Mouse (Mus musculus) heart, adult 2 months (tissue): ENCODE measurements around the gene Hoxc5. TPM values are rescaled to one million over a fixed set of nuclear protein-coding genes. Genes with fewer than 3 reads are reported as not detected.

ENCODE experiments used
- DNase-seq, 2 experiments: peaks; one replicate each; pipeline ENCODE4 v3.0.0; 2021
- H3K27ac ChIP-seq: fragments of 200-600 bp; 2 replicates; pipeline ENCODE4 v1.8.1; 2022
- H3K27me3 ChIP-seq: fragments of 200-500 bp; 2 replicates; pipeline ENCODE4 v1.6.1; 2012; ENCODE audit warnings: mild to moderate bottlenecking, low read length, inconsistent platforms, mixed read lengths; ENCODE audit not compliant: control insufficient read depth, insufficient read depth
- H3K36me3 ChIP-seq: fragments of 200-500 bp; 2 replicates; pipeline ENCODE4 v1.6.1; 2012; ENCODE audit warnings: low read length, inconsistent platforms; ENCODE audit not compliant: control insufficient read depth, insufficient read depth
- H3K4me1 ChIP-seq: fragments of 200-500 bp; 2 replicates; pipeline ENCODE4 v1.6.1; 2011; ENCODE audit warnings: low read length; ENCODE audit not compliant: control insufficient read depth, insufficient read depth
- H3K4me3 ChIP-seq: fragments of 200-600 bp; 2 replicates; pipeline ENCODE4 v1.8.1; 2022
- H3K79me2 ChIP-seq: fragments of 200-500 bp; replicated peaks from 2 replicates; pipeline ENCODE4 v1.6.1; 2012; ENCODE audit warnings: mild to moderate bottlenecking, inconsistent platforms, low read length, moderate library complexity, mixed read lengths; ENCODE audit not compliant: control insufficient read depth, insufficient read depth
- H3K9ac ChIP-seq: fragments of 200-500 bp; 2 replicates; pipeline ENCODE4 v1.6.1; 2012; ENCODE audit warnings: low read depth, mild to moderate bottlenecking, control low read depth, inconsistent platforms, low read length, mixed read lengths
- CTCF ChIP-seq: fragments of 200-600 bp; IDR thresholded peaks from 2 replicates; pipeline ENCODE4 v1.8.1; 2022; ENCODE audit warnings: antibody characterized with exemption, mild to moderate bottlenecking, moderate library complexity
- EP300 ChIP-seq: fragments of 200-500 bp; IDR thresholded peaks from 2 replicates; pipeline ENCODE4 v1.6.1; 2011; ENCODE audit warnings: low read depth, low read length, control low read depth; ENCODE audit not compliant: insufficient read depth
- POLR2A ChIP-seq: fragments of 200-500 bp; IDR thresholded peaks from 2 replicates; pipeline ENCODE4 v1.6.1; 2011; ENCODE audit warnings: mild to moderate bottlenecking, low read depth, low read length, control low read depth; ENCODE audit not compliant: insufficient read depth
- WGBS: fragments of 180-500 bp; shearing (Covaris S2); methylation state at CpG from one replicate; pipeline ENCODE4 v1.1.7; 2018; 5-methylcytosine and 5-hydroxymethylcytosine counted together
- intact Hi-C: fragments of 180-260 bp; cut with DNase I; formaldehyde crosslinking; loops from one replicate; pipeline ENCODE4 v1.15.1; 2025
- polyA plus RNA-seq: library from polyadenylated mRNA; depleted of rRNA; stranded (reverse); fragments of >200 nt; gene quantifications from 2 replicates; pipeline ENCODE4 v1.2.3, GENCODE M21; 2012
- total RNA-seq, 2 experiments: library from RNA; stranded (reverse); gene quantifications; 2 replicates each; pipeline ENCODE4 v1.2.3; 2021

The Hoxc5 gene
- total and polyA plus RNA-seq, 3 experiments = 0.20 TPM; not detected in 2

DNA sequence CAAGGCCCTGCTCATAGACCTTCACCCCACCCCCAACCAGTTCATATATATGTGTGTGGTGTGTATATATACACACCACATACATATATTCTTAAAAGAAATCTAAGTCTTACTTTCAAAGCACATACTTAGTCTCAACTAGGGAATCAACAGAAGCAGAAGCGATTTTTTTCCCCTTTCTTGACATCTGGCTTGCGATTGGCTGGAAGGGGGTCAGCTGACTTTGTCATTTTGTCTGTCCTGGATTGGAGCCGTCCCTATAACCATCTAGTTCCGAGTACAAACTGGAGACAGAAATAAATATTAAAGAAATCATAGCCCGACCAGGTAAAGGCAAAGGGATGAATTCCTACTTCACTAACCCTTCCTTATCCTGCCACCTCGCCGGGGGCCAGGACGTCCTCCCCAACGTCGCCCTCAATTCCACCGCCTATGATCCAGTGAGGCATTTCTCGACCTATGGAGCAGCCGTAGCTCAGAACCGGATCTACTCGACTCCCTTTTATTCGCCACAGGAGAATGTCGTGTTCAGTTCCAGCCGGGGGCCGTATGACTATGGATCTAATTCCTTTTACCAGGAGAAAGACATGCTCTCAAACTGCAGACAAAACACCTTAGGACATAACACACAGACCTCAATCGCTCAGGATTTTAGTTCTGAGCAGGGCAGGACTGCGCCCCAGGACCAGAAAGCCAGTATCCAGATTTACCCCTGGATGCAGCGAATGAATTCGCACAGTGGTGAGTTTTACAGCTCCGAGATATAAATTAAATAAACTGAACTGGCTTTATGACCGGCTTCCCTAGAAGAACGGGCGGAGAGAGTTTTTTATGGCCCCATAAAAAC is 42.2 kb downstream of the Hoxc5 start:
- Histone ChIP-seq H3K4me1 (no peaks in the 10 kb centered on the region), H3K9ac (no peak overlapping the region), H3K36me3 (no peaks in the 10 kb centered on the region), H3K27ac (no peak overlapping the region), H3K27me3 (peaks cover 30% of the 10 kb centered on the region), H3K4me3 (no peak overlapping the region), H3K79me2 (no peaks in the 10 kb centered on the region)
- 4% methylated on average over 27 of the region's 27 CpGs for WGBS
- no peak for DNase-seq
- TF ChIP-seq POLR2A (no peak), EP300 (no peak), CTCF (no peak)
- intact Hi-C loops = no loop called here

DNA sequence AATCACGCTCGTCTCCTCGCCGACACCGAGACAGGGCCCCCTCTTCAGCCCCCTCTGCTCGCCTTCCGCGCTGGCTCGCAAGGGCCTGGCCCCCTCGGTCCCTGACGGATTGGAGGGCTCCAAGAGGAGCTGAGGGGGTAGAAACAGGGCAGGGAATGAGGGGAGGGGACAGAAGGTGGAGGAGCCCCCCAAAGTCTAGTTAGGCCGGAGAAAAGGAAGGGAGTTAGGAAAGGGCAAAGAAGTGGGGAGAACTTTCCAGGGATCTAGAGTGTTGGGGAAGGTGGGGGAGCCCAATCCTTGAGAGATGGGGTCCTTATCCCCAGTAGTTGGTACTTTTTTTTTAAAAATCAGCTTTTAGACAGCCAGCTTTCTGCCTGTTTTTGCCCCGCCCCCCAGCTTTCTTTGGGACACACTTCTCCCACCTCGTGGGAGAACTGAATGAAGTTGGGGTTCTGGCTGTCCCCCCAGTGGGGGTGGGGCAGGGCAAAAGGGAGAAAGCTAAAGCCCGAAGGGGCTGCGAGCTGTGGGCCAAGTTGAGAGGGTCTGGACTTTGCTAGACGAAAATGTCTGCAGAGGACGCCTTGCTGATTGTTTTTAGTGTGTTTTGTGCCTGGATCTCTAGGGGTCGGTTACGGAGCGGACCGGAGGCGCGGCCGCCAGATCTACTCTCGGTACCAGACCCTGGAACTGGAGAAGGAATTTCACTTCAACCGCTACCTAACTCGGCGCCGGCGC is 43.0 kb downstream of the Hoxc5 start:
- no peaks in the 10 kb centered on the region for H3K36me3 ChIP-seq
- intact Hi-C loops = no loop called here
- WGBS = 5% methylated on average over 31 of the region's 31 CpGs
- no peaks in the 10 kb centered on the region for H3K79me2 ChIP-seq
- DNase-seq = no peak
- TF ChIP-seq CTCF (no peak), POLR2A (no peak), EP300 (no peak)
- no peak overlapping the region for H3K4me3 ChIP-seq
- H3K27me3 ChIP-seq = peaks cover 33% of the 10 kb centered on the region
- no peaks in the 10 kb centered on the region for H3K4me1 ChIP-seq
- H3K9ac ChIP-seq = no peak overlapping the region
- no peak overlapping the region for H3K27ac ChIP-seq

- Histone ChIP-seq H3K27ac (no peak overlapping the region), H3K4me1 (no peaks in the 10 kb centered on the region), H3K9ac (no peak overlapping the region), H3K36me3 (no peaks in the 10 kb centered on the region), H3K27me3 (peaks cover 30% of the 10 kb centered on the region), H3K79me2 (no peaks in the 10 kb centered on the region), H3K4me3 (no peak overlapping the region)
- 8% methylated on average over 28 of the region's 28 CpGs for WGBS
- no peak for DNase-seq
- intact Hi-C loops = no loop called here
- no peak for TF ChIP-seq POLR2A
- no peak for TF ChIP-seq CTCF
- TF ChIP-seq EP300 = no peak
These were observed 43.8 kb downstream of the Hoxc5 start for GRCm38 (mm10) chr15:103010847-103011555.

DNA sequence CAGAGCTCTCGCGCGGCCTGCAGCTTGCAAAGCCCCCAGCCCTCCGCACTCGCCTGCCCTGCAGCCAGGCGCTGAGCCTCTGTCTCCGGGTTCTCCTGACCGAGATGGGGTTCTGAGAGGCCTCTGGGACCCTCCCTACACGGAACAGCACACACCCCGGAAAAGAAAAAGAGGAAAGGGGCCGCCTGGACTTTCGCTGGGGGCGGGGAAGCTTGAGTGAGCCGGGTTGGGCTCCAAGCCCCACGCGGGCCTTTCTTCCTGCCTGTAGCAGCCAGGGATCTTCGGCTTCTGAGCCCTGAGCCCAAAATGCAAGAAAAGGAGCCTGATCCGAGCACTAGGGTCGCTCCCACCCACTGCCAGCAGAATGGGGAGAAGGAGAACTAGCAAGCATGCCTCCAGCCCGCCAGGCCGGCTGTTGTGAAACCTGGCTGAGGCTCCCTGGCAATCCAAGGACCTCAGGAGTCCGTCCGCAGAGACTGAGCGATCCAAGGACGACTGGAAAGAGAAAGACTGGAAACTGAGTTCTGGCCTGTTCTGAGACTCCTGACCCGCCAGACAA is 44.8 kb downstream of the Hoxc5 start:
- no peak overlapping the region for H3K4me3 ChIP-seq
- no peaks in the 10 kb centered on the region for H3K36me3 ChIP-seq
- intact Hi-C loops = no loop called here
- no peak overlapping the region for H3K9ac ChIP-seq
- DNase-seq = no peak
- no peaks in the 10 kb centered on the region for H3K4me1 ChIP-seq
- 7% methylated on average over 26 of the region's 26 CpGs for WGBS
- H3K27ac ChIP-seq = no peak overlapping the region
- TF ChIP-seq EP300 = no peak
- no peak for TF ChIP-seq CTCF
- TF ChIP-seq POLR2A = no peak
- peaks cover 33% of the 10 kb centered on the region for H3K27me3 ChIP-seq
- no peaks in the 10 kb centered on the region for H3K79me2 ChIP-seq

DNA sequence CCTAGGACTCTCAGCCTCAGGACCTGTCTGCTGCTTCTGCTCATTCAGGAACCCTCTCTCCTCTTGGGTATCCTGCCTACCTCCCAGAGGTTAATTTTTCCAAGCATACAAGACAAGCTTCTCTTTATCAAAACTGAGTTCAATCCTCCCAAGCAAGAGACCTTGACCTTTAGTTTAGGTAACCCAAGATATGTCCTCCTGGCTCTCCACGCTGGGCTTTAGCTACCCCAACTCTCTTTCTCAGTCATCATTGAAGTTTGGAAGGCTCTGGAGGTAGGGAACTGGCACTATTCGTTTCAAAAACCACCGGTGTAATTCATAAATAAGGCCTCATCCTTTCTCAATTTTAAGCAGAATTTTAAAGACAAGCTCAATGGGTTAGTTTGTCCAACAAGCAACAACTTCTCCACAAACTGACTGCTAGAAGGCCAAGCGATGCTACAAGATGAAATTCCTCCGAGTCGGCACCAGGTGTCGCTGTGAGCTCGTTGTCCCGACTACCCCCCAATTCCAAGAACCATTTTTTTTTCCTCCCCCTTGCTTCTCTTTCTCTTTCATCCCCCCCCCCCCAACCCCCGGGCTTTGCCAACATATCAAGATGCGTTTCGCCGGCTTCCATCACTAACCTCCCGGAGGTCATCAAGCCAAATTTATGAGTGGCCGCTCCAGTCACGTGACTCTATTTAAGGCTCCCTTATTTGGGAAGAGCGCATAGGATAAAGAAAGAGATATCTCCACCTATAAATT is 46.2 kb downstream of the Hoxc5 start:
- Histone ChIP-seq H3K9ac (no peak overlapping the region), H3K4me1 (no peaks in the 10 kb centered on the region), H3K4me3 (peak overlapping the region; percentile 18; the same call in 1 of the 2 replicates), H3K27ac (no peak overlapping the region), H3K79me2 (no peaks in the 10 kb centered on the region), H3K27me3 (peaks cover 29% of the 10 kb centered on the region), H3K36me3 (no peaks in the 10 kb centered on the region)
- WGBS = 7% methylated on average over 17 of the region's 17 CpGs
- DNase-seq = peak; percentile 34 to 56
- intact Hi-C loops = loop anchor here (1.0 kb wide), 2 partner anchors 108 to 152 kb away; no protein-coding TSS in a partner anchor
- TF ChIP-seq CTCF = peak; percentile 82
- no peak for TF ChIP-seq EP300
